Mouse (Mus musculus) fibroblast of lung, adult 2 months (primary cell): ENCODE results near the gene Fbxo28.
"Not testable (repeated sequence)": the region's sequence is repeated elsewhere in the genome, so short reads cannot be mapped to it uniquely, and the experiment has no call there.

Source experiments
- DNase-seq: peaks from one replicate; pipeline ENCODE4 v3.0.0-alpha.2; 2011; ENCODE audit warnings: low read depth

Fbxo28 gene

DNA sequence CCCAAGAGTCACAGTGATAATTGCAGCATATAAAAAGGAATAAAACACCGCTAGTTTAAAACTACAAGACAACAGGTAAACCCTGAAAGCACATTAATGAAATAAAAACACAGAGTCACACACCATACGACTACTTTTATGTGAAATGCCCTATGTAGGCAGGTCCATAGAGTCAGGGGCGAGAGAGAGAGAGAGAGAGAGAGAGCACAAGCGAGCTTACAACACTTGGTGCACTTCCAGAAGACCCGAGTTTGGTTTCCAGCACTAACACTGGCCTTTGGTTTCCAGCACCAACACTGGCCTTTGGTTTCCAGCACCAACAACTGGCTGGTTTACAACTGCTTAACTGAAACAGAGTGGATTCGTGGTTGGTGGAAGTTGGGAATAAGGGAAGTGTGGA is 564 bp upstream of the Fbxo28 start:
- DNase-seq, result no peak

DNA sequence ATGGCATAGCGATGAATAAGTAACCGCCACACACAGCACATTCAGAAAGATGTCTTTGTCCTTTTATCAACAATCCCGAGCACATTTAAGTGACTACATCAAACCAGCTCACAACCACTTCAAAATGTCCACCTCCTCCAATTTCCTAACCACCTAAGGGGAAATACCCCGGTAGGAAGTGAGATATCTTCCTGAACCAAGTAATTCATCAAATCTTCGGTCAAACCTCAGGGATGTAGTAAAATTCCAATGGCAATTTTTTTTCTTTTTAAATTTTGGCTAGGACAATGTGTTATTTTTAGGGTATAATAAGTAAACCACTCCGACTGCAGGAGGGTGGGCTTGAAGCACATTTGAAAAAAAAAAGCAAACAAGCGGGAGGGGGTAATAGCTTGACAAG is 1.1 kb downstream of the Fbxo28 start:
- DNase-seq, result no peak

- no peak for DNase-seq
These were observed 2.4 kb downstream of the Fbxo28 start for GRCm38 (mm10) chr1:182338961-182339565.

- DNase-seq, result no peak
These were observed 7.5 kb downstream of the Fbxo28 start for GRCm38 (mm10) chr1:182333766-182334437.

DNA sequence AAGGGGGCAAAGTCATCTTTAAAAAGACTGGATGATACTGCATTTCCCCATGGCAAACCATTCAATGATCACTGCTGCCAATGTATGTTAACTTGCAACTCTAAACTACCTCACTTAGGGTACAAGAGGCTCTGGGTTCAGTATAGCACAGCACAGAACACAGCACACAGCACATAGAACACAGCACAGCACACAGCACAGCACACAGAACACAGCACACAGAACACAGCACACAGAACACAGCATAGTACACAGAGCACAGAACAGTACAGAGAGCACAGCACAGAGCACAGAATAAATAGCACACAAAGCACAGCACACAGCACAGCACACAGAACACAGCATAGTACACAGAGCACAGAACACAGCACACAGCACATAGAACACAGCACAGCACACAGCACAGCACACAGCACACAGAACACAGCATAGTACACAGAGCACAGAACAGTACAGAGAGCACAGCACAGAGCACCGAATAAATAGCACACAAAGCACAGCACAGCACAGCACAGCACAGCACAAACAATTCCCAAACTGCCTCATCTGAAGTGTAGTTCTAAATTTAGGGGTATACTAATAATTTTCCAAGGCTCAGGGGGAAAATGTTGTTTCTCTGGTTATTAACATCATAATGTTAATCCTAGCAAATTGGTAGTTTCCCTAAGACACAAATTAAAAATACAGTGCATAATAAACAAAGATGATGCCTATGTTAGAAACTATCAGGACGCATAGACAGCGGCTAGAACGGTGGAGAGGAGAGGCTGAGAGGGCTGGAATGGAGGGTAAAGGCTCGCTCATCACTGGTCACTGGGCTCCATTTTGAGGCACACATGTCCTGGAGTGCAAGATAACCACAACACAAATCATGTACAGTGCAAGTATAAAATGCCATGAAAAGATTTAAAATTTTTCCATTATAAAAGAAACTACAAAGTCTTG is 9.1 kb downstream of the Fbxo28 start:
- DNase-seq, result no peak

DNA sequence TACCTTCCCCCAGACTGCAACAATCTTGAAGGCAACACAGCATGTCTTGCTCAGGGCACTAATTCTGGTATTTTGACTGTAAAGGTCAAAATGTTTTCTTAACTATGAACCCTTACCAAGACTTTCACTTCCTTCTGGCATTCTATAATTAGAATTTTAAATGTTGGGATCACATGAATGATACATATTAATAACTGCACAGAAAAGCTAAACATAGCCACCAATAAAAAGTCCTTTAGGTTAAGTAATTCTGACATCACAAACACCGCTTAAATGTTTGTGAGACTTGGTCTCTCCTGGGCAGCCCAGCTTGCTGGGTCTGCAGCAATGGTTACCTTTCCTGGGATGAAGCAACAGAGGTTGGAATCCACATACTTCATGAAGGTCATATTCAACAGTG is 15.5 kb downstream of the Fbxo28 start:
- no peak for DNase-seq

- no peak for DNase-seq
These were observed 16.9 kb downstream of the Fbxo28 start for GRCm38 (mm10) chr1:182324552-182324951.

- DNase-seq, result no peak
These were observed 18.3 kb downstream of the Fbxo28 start for GRCm38 (mm10) chr1:182323139-182323538.

DNA sequence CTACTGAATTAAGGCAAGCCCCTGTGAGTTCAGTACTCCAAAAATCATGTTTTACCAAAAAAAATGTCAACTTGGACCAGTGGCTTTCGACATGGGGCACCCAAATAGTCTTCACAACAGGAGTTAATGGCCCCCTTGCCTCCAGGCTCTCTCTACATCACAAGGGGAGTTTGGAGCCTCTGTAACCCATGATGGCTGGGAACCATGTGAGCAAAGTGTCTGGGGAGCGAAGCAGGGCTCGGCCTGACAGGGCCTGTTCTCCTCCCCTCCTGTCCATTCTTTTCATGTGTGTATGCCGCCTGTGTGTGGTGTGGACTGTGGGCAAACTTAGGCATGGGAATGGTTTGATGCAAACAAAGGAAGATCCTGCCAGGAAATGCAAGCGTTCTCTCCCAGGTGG is 27.2 kb downstream of the Fbxo28 start:
- DNase-seq, result no peak

GRCm38 (mm10) chr1:182313181-182313580 is 28.2 kb downstream of the Fbxo28 start:
- DNase-seq, result no peak

DNA sequence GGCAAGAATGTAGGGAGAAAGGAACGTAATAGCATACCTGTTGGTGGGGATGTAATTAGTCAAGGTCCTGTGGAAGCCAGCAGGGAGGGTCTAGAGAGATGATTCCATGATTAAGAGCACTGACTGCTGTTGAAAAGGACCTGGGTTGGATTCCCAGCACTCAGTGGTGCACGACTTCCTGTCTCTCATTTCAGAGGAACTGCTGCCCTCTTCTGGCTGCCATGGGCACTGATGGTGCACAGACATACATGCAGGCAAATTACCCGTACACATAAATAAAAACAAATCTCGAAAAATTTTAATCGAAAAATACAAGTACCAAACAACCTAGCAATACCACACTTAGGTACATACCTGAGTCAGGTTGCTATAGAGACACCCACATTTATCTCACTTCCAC is 30.1 kb downstream of the Fbxo28 start:
- no peak for DNase-seq

DNA sequence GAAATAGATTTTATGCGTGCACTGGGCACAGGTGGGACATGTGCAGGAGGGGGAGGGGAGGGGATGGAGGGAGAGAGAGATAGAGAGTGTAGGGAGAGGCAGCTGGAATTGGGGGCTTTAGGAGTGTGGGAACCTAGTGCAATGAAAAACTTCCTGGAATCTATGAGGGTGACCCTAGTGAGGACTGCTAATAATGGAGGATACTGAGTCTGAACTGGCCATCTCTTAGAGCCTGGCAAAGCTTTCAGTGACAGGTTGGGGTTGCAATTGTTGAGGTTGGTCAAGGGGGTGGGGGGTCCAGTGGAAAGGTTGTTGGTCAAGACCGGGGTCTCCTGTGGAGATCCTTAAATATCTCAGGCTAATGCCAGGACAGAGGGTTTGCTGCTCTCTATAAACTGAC is 31.1 kb downstream of the Fbxo28 start:
- DNase-seq, result no peak

DNA sequence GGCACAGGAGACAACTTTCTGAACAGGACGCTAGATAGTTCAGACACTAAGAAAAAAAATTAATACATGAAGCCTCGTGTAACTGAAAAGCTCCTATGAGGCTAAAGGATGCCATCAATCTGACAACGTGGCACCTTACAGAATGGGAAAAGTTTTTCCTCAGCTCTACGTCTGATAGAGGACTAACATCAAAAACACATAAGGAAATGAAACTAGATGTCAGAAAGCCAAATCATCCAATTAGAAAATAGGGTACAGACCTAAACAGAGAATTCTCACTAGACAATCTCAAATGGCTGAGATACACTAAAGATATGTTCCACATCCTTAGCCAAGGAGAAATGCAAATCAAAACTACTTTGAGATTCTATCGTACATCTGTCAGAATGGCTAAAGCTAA is 32.0 kb downstream of the Fbxo28 start:
- DNase-seq, result no peak

- no peak for DNase-seq
These were observed 38.5 kb downstream of the Fbxo28 start for GRCm38 (mm10) chr1:182302916-182303315.

DNA sequence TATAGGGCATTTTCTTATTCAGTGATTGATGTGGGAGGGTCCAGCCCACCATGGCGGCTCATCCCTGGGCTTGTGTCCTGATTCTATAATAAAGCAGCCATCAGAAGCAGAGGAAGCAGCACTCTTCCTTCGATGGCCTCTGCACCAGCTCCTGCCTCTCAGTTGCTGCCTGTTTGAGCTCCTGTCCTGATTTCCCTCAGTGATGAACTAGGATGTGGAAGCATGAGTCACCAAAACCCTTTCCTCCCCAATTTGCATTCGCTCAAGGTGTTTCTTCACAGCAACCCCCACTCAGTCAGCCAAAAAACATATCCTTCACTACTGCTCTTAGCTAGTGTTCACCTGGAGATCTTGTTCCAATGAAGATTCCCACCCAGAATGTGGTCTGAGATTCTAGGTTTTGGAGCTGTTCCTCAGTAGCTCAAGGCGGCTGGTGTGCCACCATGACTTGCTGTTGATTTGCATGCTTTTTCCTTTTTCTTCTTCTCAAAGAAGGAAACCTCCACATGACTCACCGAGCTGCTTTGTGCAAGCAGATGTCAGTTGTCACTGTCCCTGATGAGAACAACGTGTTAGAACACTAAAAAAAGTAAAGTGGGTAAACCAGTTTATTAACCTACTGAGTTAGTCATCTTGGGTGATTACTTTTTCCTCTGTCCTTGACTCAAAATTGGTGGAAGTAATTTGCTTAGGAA is 39.1 kb downstream of the Fbxo28 start:
- no peak for DNase-seq

DNA sequence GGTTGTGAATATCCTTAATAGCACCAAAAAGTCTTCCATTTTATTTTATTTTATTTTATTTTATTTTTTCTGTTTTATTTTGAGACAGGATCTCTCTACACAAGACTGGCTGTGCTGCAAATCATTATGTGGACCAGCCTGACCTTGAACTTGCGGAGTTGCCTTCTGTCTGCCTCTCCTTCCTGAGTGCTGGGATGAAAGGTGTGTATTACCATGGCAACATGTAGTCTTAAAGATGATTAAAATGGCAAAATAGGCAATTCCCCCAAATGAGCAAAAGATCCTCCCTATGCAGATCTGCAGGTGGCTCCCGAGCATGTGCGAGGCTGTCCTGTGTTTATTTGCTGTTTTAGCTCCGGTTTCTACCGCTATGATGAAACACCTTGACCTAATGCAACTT is 43.6 kb downstream of the Fbxo28 start:
- no peak for DNase-seq

DNA sequence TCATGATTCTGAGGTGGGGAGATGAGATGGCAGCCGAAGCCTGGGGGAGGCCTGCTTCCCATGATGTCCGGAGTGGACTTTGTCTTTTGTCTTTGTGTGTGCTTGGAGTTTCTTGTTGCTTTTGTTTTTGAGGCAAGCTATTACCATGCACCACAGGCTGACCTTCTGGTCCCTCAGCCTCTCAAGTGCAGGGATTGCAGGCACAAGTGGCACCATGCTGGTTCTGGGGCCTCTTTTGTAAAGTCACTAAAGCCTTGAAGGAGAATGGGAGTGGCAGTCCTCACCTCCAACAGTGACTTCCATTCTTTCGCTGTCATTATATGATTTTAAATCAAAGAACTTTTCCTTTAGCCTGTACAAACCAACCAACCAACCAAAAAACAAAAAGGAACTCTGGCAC is 44.2 kb downstream of the Fbxo28 start:
- DNase-seq, result no peak

GRCm38 (mm10) chr1:182296816-182297215 is 44.6 kb downstream of the Fbxo28 start:
- no peak for DNase-seq

GRCm38 (mm10) chr1:182296141-182296540 is 45.3 kb downstream of the Fbxo28 start:
- no peak for DNase-seq

GRCm38 (mm10) chr1:182292291-182292690 is 49.1 kb downstream of the Fbxo28 start:
- no peak for DNase-seq

DNA sequence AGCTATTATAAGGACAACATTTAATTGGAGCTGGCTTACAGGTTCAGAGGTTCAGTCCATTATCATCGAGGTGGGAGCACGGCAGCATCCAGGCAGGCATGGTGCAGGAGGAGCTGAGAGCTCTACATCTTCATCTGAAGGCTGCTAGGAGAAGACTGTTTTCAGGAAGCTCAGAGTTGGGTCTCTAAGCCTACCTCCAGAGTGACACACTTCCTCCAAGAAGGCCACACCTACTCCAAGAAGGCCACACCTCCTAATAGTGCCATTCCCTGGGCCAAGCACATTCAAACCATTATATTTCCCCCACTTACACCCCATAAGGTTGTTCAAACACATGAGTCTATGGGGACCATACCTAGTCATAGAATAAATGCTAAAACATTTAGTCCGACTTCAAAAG is 50.7 kb downstream of the Fbxo28 start:
- DNase-seq, result not testable (repeated sequence)

DNA sequence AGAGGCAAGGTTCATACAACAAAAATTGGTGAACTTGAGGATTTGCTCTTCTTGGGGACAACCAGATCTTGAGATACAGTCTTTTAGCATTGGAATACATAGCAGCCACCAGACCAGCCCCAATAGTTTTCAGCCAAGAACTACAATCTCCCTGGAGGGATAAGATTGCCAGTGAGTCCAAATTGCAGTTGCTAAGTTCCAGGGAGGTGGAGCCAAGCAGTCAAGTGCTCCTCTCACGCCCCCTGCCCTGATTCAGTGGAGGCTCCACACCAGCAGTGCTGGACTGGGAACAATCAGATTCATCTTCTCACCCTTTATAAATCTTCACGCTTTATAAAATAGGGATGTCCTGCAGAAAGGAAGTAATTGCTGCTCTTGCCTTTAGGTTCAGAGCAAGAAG is 51.6 kb downstream of the Fbxo28 start:
- no peak for DNase-seq
